Mouse (Mus musculus) ES-E14 (cell line): ENCODE measurements around the gene Zfp105.

Experiments
- ZC3H11A ChIP-seq: IDR thresholded peaks from 2 replicates; pipeline ENCODE4 v1.6.1; 2012; ENCODE audit warnings: low read depth, mild to moderate bottlenecking, inconsistent platforms, low read length, borderline replicate concordance
- ZNF384 ChIP-seq: IDR thresholded peaks from 2 replicates; pipeline ENCODE4 v1.6.1; 2012; ENCODE audit warnings: low read depth, low read length, inconsistent platforms

GRCm38 (mm10) chr9:122885385-122885784 is 37.5 kb upstream of the Zfp105 start, which contains the start of gene Zkscan7:
- no peak for TF ChIP-seq ZNF384
- no peak for TF ChIP-seq ZC3H11A
